Mouse (Mus musculus) left cerebral cortex, adult 6 months (tissue): ENCODE measurements around the gene Tfcp2l1. TPM values are rescaled to one million over a fixed set of nuclear protein-coding genes. Genes with fewer than 3 reads are reported as not detected.

Source experiments
- long read RNA-seq, 2 experiments: library from polyadenylated mRNA; unstranded; transcript quantifications; one replicate each; pipeline ENCODE4 v2.0.0; 2019 to 2020
- polyA plus RNA-seq: library from polyadenylated mRNA; unstranded; fragments of <200 nt; fragmentation: Nextera tagmentation; gene quantifications from 2 replicates; pipeline ENCODE4 v1.2.3, GENCODE M21; 2021

Gene Tfcp2l1
- polyA plus RNA-seq = 2.5 and 3.9 TPM in 2 replicates
- long read RNA-seq, experiment 1, full-length matches to known transcripts = 2 of 5 reads
- long read RNA-seq, experiment 1, partial matches to known transcripts = 0 of 5 reads
- long read RNA-seq, experiment 1, other reads (novel, unspliced or antisense) = 3 of 5 reads
- long read RNA-seq, experiment 2, partial matches to known transcripts = 0 of 1 reads
- long read RNA-seq, experiment 2, other reads (novel, unspliced or antisense) = 1 of 1 reads

DNA sequence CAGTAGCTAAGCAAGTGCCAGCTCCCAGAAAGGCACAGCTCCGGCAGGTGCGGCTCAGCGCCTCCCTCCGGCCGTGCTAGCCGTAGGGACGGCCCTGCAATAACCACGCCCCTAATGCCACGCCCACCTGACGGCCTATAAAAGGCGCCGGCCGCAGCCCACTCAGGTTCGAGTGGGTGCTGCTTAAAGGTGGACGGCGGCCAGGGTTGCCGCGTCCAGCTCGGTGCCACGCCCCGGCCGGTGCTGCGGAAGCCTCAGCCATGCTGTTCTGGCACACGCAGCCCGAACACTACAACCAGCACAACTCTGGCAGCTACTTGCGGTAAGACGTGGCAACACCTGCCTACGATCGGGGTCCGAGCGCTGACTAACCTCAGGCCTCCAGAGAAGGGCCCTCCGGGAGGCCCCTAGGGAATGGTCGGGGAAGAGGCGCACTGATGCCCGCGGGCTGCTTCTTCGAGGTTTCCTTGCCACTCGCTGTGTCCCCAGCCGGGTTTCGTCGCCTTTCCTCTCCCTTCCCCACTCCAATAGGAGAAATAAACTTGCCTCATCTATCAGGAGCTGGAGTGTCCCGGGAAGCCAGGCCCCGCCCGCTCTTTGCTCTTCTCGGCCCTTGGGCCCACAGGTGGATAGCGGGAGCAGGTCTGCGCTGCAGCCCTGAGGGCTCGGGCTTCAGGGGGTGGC is at the start of gene Tfcp2l1:
Gene Tfcp2l1 (plus strand): TSS at position 165 of the 684 bp plus-strand sequence.

Other genes with a start within 250 kb of the Tfcp2l1 start
- 27.5 and 33.3 TPM in 2 replicates for gene Clasp1, start 238.9 kb upstream of the Tfcp2l1 start, polyA plus RNA-seq